Comparison of ENCODE assay signal across 21 mouse cellular contexts in the genomic region with DNA sequence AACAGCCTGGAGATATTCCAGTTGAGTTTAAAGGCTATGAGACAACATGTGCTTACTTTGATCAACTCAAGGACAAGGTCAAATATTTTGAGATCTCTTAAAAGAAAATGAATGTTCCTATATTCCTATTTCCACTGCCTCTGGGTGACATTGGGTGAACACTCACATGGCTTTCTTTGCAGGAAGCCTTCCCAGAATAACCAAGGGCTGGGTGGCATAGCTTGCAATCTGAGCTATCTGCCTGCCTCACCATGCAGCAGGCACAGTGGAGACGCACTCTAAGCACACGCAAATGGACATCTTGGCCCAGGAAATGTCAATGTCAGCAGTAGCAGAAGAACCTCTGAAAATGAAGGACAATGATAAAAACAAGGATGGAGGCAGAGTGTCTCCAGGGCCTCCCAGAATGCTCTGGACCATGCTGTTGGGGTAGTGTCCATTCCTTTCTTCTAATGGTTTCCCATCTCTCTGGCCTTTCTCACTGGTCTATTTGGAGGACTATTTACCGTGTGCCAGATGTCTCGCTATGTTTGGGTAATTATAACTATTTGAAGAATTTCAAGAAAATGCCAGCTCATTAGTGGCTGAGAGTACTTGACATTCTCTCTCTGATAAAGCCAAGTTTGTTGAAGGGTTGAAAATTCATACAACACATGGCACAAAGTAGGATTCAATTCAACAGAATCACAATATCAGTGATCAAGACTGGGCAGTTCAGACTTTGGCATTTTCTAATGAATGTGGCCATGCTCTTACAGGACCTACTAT.
"Had no signal": no experiment of that assay in that cellular context is flagged by ENCODE, and none has a peak within 500 bp of the region (broad histone marks: within the 10 kb centered on the region; RNA-seq: fewer than 3 reads in every experiment).

No protein-coding gene starts in this region.

- H3K4me3 ChIP-seq: layer of hippocampus, adult 2 months; left cerebral cortex, adult 2 months; liver, embryonic 13.5 days; megakaryocyte, embryonic 14.5 days; midbrain, embryonic 10.5 days; midbrain, embryonic 13.5 days; myocyte; neural tube, embryonic 13.5 days had no signal

- H3K27ac ChIP-seq: kidney, postnatal 0 days; layer of hippocampus, adult 2 months; left cerebral cortex, adult 2 months; liver, embryonic 13.5 days; midbrain, embryonic 10.5 days; midbrain, embryonic 13.5 days; neural tube, embryonic 13.5 days; stomach, postnatal 0 days had no signal

- H3K4me1 ChIP-seq: liver, embryonic 13.5 days; megakaryocyte, embryonic 14.5 days; midbrain, embryonic 10.5 days; midbrain, embryonic 13.5 days; neural tube, embryonic 13.5 days had no signal

- ATAC-seq: midbrain, embryonic 13.5 days; midbrain, embryonic 16.5 days had no signal

- H3K36me3 ChIP-seq: liver, embryonic 13.5 days; midbrain, embryonic 10.5 days; midbrain, embryonic 13.5 days; neural tube, embryonic 13.5 days had no signal

- H3K4me2 ChIP-seq: liver, embryonic 13.5 days; midbrain, embryonic 13.5 days; neural tube, embryonic 13.5 days had no signal

- H3K27me3 ChIP-seq: liver, embryonic 13.5 days; megakaryocyte, embryonic 14.5 days; midbrain, embryonic 13.5 days; neural tube, embryonic 13.5 days had no signal

- H3K9ac ChIP-seq: liver, embryonic 13.5 days; midbrain, embryonic 13.5 days; neural tube, embryonic 13.5 days had no signal

- H3K9me3 ChIP-seq: liver, embryonic 13.5 days; midbrain, embryonic 10.5 days; midbrain, embryonic 13.5 days; neural tube, embryonic 13.5 days had no signal

- DNase-seq: kidney, adult 2 months; kidney, postnatal 25 days; layer of hippocampus, adult 9-11 months; layer of hippocampus, postnatal 36 days; liver, embryonic 13.5 days; lung, adult 2 months; right cerebral cortex, adult 18-20 months; right cerebral cortex, postnatal 14 days; right cerebral cortex, postnatal 4 days; thymus, adult 18-20 months; thymus, postnatal 36 days had no signal
